Mouse (Mus musculus) layer of hippocampus, postnatal 14 days (tissue): ENCODE measurements around the gene Ccdc169. TPM values are rescaled to one million over a fixed set of nuclear protein-coding genes. Genes with fewer than 3 reads are reported as not detected.
"Not testable (repeated sequence)": the region's sequence is repeated elsewhere in the genome, so short reads cannot be mapped to it uniquely, and the experiment has no call there.

Experiments used
- DNase-seq, 2 experiments: peaks; one replicate each; pipeline ENCODE4 v3.0.0; 2021 to 2022; ENCODE audit warnings: low spot score in 2 of 2, mixed read lengths in 1 of 2
- microRNA-seq, 2 experiments: library from miRNA; unstranded; fragments of <30 nt; microRNA quantifications; one replicate each; pipeline ENCODE4 v1.2.0; 2021
- total RNA-seq, 2 experiments: library from RNA; stranded (reverse); gene quantifications; 2 replicates each; pipeline ENCODE4 v1.2.3; 2021

The Ccdc169 gene
- total RNA-seq, 2 experiments from 2014 or later: not detected

- DNase-seq: no peak
Observed at GRCm38 (mm10) chr3:55193351-55193750, 56.2 kb downstream of the Ccdc169 start.

- DNase-seq: no peak
Observed at GRCm38 (mm10) chr3:55194792-55195191, 57.7 kb downstream of the Ccdc169 start.

- DNase-seq: no peak
Observed at GRCm38 (mm10) chr3:55195581-55196327, 58.6 kb downstream of the Ccdc169 start.

DNA sequence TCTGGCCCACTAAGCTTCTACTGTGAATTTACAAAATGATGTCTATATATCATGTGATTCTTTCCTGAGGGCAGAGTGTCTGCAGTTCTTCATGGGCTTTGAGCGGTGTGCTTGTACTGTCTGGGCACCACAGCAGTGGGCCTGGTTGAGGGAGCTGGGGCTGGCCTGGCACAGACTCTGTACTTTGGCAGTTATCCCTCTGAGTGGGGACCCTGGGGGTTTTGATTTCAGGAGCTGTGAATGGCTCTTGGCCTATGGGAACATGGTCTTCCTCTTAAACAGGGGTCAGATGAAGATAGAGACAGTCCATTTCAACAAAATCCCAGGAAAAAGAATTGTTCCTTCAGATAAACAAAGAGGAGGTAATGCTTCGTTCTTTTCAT, 59.2 kb downstream of the Ccdc169 start:
- no peak for DNase-seq

GRCm38 (mm10) chr3:55203621-55204020, 66.5 kb downstream of the Ccdc169 start:
- not testable (repeated sequence) for DNase-seq

- no peak for DNase-seq
Observed at GRCm38 (mm10) chr3:55206413-55206812, 69.3 kb downstream of the Ccdc169 start.

- no peak for DNase-seq
Observed at GRCm38 (mm10) chr3:55207665-55208064, 70.5 kb downstream of the Ccdc169 start.

- DNase-seq: no peak
Observed at GRCm38 (mm10) chr3:55212254-55212653, 75.1 kb downstream of the Ccdc169 start.

GRCm38 (mm10) chr3:55213785-55214184, 76.6 kb downstream of the Ccdc169 start:
- no peak for DNase-seq

DNA sequence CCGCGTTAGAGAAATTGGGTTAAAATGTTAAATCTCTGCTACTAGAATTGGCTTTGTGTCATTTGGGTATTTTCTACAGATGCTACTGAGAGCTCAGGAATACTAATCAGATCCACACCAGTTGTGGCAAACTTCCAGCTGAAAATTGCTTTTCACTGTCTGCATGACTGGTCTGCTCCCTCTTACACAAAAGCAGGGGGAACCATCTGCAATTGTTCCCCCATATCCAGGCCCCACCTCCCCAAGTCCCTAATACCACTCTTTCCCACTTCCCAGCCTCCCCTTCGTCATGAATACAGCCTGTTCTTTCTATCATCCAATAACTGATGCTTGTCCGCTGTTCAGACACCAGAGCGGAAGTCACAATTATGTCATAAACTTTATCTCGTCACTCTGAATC, 77.3 kb downstream of the Ccdc169 start:
- peak in 1 of 2 experiments; percentile 31 for DNase-seq

DNA sequence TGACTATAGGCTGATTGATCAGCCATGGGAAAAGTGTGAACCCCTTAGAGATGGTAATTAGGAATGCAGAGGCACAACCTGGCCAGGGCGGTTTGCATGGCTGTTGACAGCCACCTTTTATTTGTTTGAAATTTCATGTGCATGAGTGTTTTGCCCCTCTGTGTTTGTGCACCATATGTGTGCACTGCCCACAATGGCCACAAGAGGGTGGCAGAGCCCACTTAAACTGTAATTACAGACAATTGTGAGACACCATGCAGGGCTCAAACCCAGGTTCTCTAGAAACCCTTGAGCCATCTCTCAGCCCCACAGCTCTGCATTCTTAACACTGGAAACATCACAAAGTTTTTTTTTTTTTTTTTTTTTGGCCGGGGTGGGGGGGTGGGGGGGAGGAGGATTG, 85.4 kb downstream of the Ccdc169 start:
- DNase-seq: no peak

Small RNA genes within 50 kb of the gene (microRNA-seq; reads per million reads assigned to microRNA genes)
- gene Gm22029: 0 reads per million in 2 experiments

Other genes with a start within 250 kb of the Ccdc169 start
- gene Sertm1, start 221.5 kb upstream of the Ccdc169 start, total RNA-seq: 10 to 100 TPM; 68.4 to 72.6 TPM
- gene Ccna1, start 81.8 kb upstream of the Ccdc169 start, total RNA-seq: 1 to 10 TPM; 2.2 to 3.7 TPM
- gene Spg20, start 25.2 kb upstream of the Ccdc169 start, total RNA-seq: 10 to 100 TPM; 24.6 to 27.0 TPM
- gene Sohlh2, start 44.7 kb downstream of the Ccdc169 start, total RNA-seq: not detected
- 100 to 1,000 TPM; 580 to 665 TPM for gene Dclk1, start 105.0 kb downstream of the Ccdc169 start, total RNA-seq